Mouse (Mus musculus) myocyte (in vitro differentiated cells): ENCODE results near the gene Aldh1l1. TPM values are rescaled to one million over a fixed set of nuclear protein-coding genes. Genes with fewer than 3 reads are reported as not detected.

Source experiments
- H3K27me3 ChIP-seq: one replicate; pipeline ENCODE4 v1.6.1; 2011; ENCODE audit not compliant: control insufficient read depth, insufficient read depth, insufficient read length
- H3K36me3 ChIP-seq: one replicate; pipeline ENCODE4 v1.6.1; 2011; ENCODE audit not compliant: control insufficient read depth, insufficient read depth
- H3K4me2 ChIP-seq: one replicate; pipeline ENCODE4 v1.6.1; 2011; ENCODE audit warnings: low read depth, control low read depth
- H3K4me3 ChIP-seq: one replicate; pipeline ENCODE4 v1.5.1; 2011; ENCODE audit warnings: mild to moderate bottlenecking, control low read depth, moderate library complexity
- H3K79me2 ChIP-seq: one replicate; pipeline ENCODE4 v1.6.1; 2011; ENCODE audit not compliant: control insufficient read depth, insufficient read depth
- H3ac ChIP-seq: one replicate; pipeline ENCODE4 v1.6.1; 2011; ENCODE audit not compliant: control insufficient read depth, insufficient read length
- CEBPB ChIP-seq: IDR thresholded peaks from 2 replicates; pipeline ENCODE4 v1.6.1; 2011; ENCODE audit warnings: mild to moderate bottlenecking, moderate library complexity; ENCODE audit not compliant: poor library complexity, insufficient read depth, severe bottlenecking
- E2F4 ChIP-seq: IDR thresholded peaks from one replicate; pipeline ENCODE4 v1.6.1; 2011; ENCODE audit warnings: mild to moderate bottlenecking, control low read depth, moderate library complexity; ENCODE audit not compliant: insufficient read depth
- MAX ChIP-seq: IDR thresholded peaks from one replicate; pipeline ENCODE4 v1.6.1; 2011; ENCODE audit warnings: low read depth, mild to moderate bottlenecking, control low read depth
- MYOD1 ChIP-seq, 3 experiments: IDR thresholded peaks; one replicate each; pipeline ENCODE4 v1.6.1; 2011; ENCODE audit warnings: control low read depth in 2 of 3, low read depth in 2 of 3, mild to moderate bottlenecking in 2 of 3, moderate library complexity in 1 of 3; ENCODE audit not compliant: insufficient read length in 2 of 3, control insufficient read depth in 1 of 3
- MYOG ChIP-seq, 3 experiments: IDR thresholded peaks; one replicate each; pipeline ENCODE4 v1.6.1; 2011; ENCODE audit warnings: control low read depth in 2 of 3, low read depth in 2 of 3, mild to moderate bottlenecking in 2 of 3; ENCODE audit not compliant: insufficient read length in 2 of 3, control insufficient read depth in 1 of 3, insufficient read depth in 1 of 3
- POLR2A ChIP-seq: IDR thresholded peaks from one replicate; pipeline ENCODE4 v1.6.1; 2011; ENCODE audit warnings: low read depth, mild to moderate bottlenecking, control low read depth, moderate library complexity; ENCODE audit not compliant: insufficient read length
- POLR2AphosphoS2 ChIP-seq: IDR thresholded peaks from one replicate; pipeline ENCODE4 v1.6.1; 2011; ENCODE audit warnings: low read depth, control low read depth; ENCODE audit not compliant: insufficient read length
- REST ChIP-seq: IDR thresholded peaks from one replicate; pipeline ENCODE4 v1.6.1; 2011; ENCODE audit warnings: mild to moderate bottlenecking, control low read depth, moderate library complexity; ENCODE audit not compliant: insufficient read depth, insufficient read length
- SRF ChIP-seq: IDR thresholded peaks from one replicate; pipeline ENCODE4 v1.6.1; 2011; ENCODE audit warnings: low read depth; ENCODE audit not compliant: control insufficient read depth, insufficient read length
- TCF12 ChIP-seq: IDR thresholded peaks from one replicate; pipeline ENCODE4 v1.6.1; 2011; ENCODE audit warnings: mild to moderate bottlenecking, control low read depth; ENCODE audit not compliant: poor library complexity, insufficient read depth, severe bottlenecking
- TCF3 ChIP-seq: IDR thresholded peaks from one replicate; pipeline ENCODE4 v1.6.1; 2011; ENCODE audit warnings: low read depth, control low read depth; ENCODE audit not compliant: insufficient read length
- USF1 ChIP-seq: IDR thresholded peaks from one replicate; pipeline ENCODE4 v1.6.1; 2011; ENCODE audit warnings: low read depth, mild to moderate bottlenecking, control low read depth, moderate library complexity
- polyA plus RNA-seq: library from polyadenylated mRNA; unstranded; fragments of >200 nt; fragmentation: generic; extraction: Trizol; gene quantifications from one replicate; pipeline ENCODE4 v1.2.1, GENCODE M21; 2012; ENCODE audit warnings: missing spikeins

Aldh1l1 gene
- polyA plus RNA-seq, 1 experiment = 1.1 TPM

GRCm38 (mm10) chr6:90603126-90603525, 116.9 kb downstream of the Aldh1l1 start:
- no peak overlapping the region for H3K4me3 ChIP-seq
- H3K27me3 ChIP-seq = peaks cover 29% of the 10 kb centered on the region
- TF ChIP-seq POLR2A (no peak), MAX (no peak), REST (no peak), CEBPB (no peak)
- H3ac ChIP-seq = no peak overlapping the region
- H3K4me2 ChIP-seq = no peak overlapping the region
- H3K79me2 ChIP-seq = no peaks in the 10 kb centered on the region
- no peaks in the 10 kb centered on the region for H3K36me3 ChIP-seq

GRCm38 (mm10) chr6:90604130-90604529, 117.9 kb downstream of the Aldh1l1 start:
- H3K27me3 ChIP-seq = peaks cover 25% of the 10 kb centered on the region
- TF ChIP-seq MYOG (IDR thresholded peaks at IDR 0.05; ENCODE audit: control insufficient read depth in 1 of 3, insufficient read depth in 1 of 3, insufficient read length in 2 of 3, low read depth in 2 of 3) (no peak), CEBPB (no peak), MAX (no peak), SRF (no peak), E2F4 (no peak), REST (no peak), TCF12 (no peak)
- H3K4me2 ChIP-seq = peak overlapping the region; percentile 50
- no peaks in the 10 kb centered on the region for H3K79me2 ChIP-seq
- peak overlapping the region; percentile 33 for H3K4me3 ChIP-seq
- H3K36me3 ChIP-seq = no peaks in the 10 kb centered on the region
- H3ac ChIP-seq = no peak overlapping the region

- peak within 1 kb of the TSS; percentile 95 for H3K4me2 ChIP-seq
- H3K4me3 ChIP-seq = peak within 1 kb of the TSS; percentile 33
- H3K79me2 ChIP-seq = no peaks in the 10 kb centered on the region
- no peaks in the 10 kb centered on the region for H3K36me3 ChIP-seq
- TF ChIP-seq MYOG (IDR thresholded peaks at IDR 0.05; ENCODE audit: control insufficient read depth in 1 of 3, insufficient read depth in 1 of 3, insufficient read length in 2 of 3, low read depth in 2 of 3) (peak in 1 of 3 experiments; percentile 42), REST (no peak), E2F4 (no peak), MAX (no peak), MYOD1 (IDR thresholded peaks at IDR 0.05; ENCODE audit: control insufficient read depth in 1 of 3, insufficient read length in 2 of 3, low read depth in 2 of 3) (no peak), POLR2A (peak; percentile 81), POLR2AphosphoS2 (peak; percentile 26)
- H3ac ChIP-seq = peak within 1 kb of the TSS; percentile 16
- peaks cover 20% of the 10 kb centered on the region for H3K27me3 ChIP-seq
Observed at GRCm38 (mm10) chr6:90604533-90605297, 118.5 kb downstream of the Aldh1l1 start, which contains the start of gene Slc41a3. Gene Slc41a3, plus strand, starts transcription at chr6:90604725.

- no peaks in the 10 kb centered on the region for H3K79me2 ChIP-seq
- H3K36me3 ChIP-seq = no peaks in the 10 kb centered on the region
- no peak for TF ChIP-seq POLR2A
- TF ChIP-seq MYOG (IDR thresholded peaks at IDR 0.05; ENCODE audit: control insufficient read depth in 1 of 3, insufficient read depth in 1 of 3, insufficient read length in 2 of 3, low read depth in 2 of 3) = no peak
- TF ChIP-seq E2F4 = no peak
- TF ChIP-seq USF1 = no peak
- TF ChIP-seq TCF3 = no peak
- TF ChIP-seq REST = no peak
- no peak for TF ChIP-seq MAX
- TF ChIP-seq CEBPB = no peak
- no peak for TF ChIP-seq SRF
- TF ChIP-seq MYOD1 (IDR thresholded peaks at IDR 0.05; ENCODE audit: control insufficient read depth in 1 of 3, insufficient read length in 2 of 3, low read depth in 2 of 3) = no peak
- peak overlapping the region; percentile 95 for H3K4me2 ChIP-seq
- peak overlapping the region; percentile 16 for H3ac ChIP-seq
- peak overlapping the region; percentile 33 for H3K4me3 ChIP-seq
- peaks cover 20% of the 10 kb centered on the region for H3K27me3 ChIP-seq
Observed at GRCm38 (mm10) chr6:90605298-90605665, 119.1 kb downstream of the Aldh1l1 start.

- Histone ChIP-seq H3K4me3 (no peak overlapping the region), H3K36me3 (no peaks in the 10 kb centered on the region)
Observed at GRCm38 (mm10) chr6:90606538-90606937, 120.3 kb downstream of the Aldh1l1 start.

More at GRCm38 (mm10) chr6:90606538-90606937, 120.3 kb downstream of the Aldh1l1 start:
- no peak overlapping the region for H3K4me2 ChIP-seq
- H3ac ChIP-seq = no peak overlapping the region
- peak in 1 of 3 experiments; percentile 7 for TF ChIP-seq MYOG (IDR thresholded peaks at IDR 0.05; ENCODE audit: control insufficient read depth in 1 of 3, insufficient read depth in 1 of 3, insufficient read length in 2 of 3, low read depth in 2 of 3)
- no peak for TF ChIP-seq POLR2AphosphoS2
- H3K27me3 ChIP-seq = peaks cover 19% of the 10 kb centered on the region
- H3K79me2 ChIP-seq = no peaks in the 10 kb centered on the region
